Mouse (Mus musculus) CH12.LX (cell line): ENCODE data around the gene Mgat3.

Experiments
- CTCF ChIP-seq, 2 experiments: IDR thresholded peaks in 1 of 2; conservative IDR thresholded peaks in 1 of 2; 2 replicates each; pipeline ENCODE4 v1.5.1; 2011 to 2012; ENCODE audit warnings: low read depth in 2 of 2, low read length in 2 of 2, improper control_type of control experiment in 1 of 2, inconsistent platforms in 1 of 2, mild to moderate bottlenecking in 1 of 2, moderate library complexity in 1 of 2
- EP300 ChIP-seq: IDR thresholded peaks from 2 replicates; pipeline ENCODE4 v1.6.1; 2011; ENCODE audit warnings: low read length, improper control_type of control experiment
- MAFK ChIP-seq: IDR thresholded peaks from 2 replicates; pipeline ENCODE4 v1.6.1; 2011; ENCODE audit warnings: low read length, improper control_type of control experiment; ENCODE audit not compliant: insufficient replicate concordance
- TCF12 ChIP-seq: IDR thresholded peaks from 2 replicates; pipeline ENCODE4 v1.6.1; 2014; ENCODE audit warnings: low read depth, mild to moderate bottlenecking, inconsistent platforms, low read length, improper control_type of control experiment

DNA sequence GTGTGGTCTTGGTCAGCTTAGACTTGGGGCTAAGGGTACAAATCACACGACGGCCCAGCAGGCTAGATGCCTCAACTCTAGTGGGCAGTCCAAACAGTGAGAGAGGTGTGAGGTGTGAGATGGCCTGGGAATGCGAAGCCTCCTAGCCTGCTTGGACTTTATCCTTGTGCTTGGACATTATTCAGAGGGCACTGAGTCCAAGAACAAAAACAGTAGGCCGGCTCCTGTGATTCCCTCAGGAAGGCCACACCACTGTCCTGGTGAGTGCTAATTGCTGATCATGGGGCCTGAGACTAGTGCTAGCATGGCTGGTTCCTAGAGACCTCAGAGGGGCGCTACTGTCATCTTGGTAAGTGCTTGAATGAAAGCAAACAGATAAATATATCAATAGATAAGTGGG lies 15.4 kb downstream of the Mgat3 start:
- no peak for TF ChIP-seq CTCF (conservative IDR thresholded peaks at IDR 0.05 in 1 of 2, IDR thresholded peaks at IDR 0.05 in 1 of 2; ENCODE audit: low read depth in 2 of 2, low read length in 2 of 2)
- TF ChIP-seq MAFK: no peak
- TF ChIP-seq EP300: no peak
- TF ChIP-seq TCF12: no peak
